Mouse (Mus musculus) bone marrow macrophage, adult 2 months (primary cell): ENCODE measurements at regions not wholly inside any gene's neighbourhood (a gene's known extent, or its start where the extent isn't known, plus 50 kb on each side); places are given as distances from the start of the nearest gene placed in this dataset.

Experiments
- CTCF ChIP-seq: IDR thresholded peaks from 2 replicates; pipeline ENCODE4 v1.5.1; 2012; ENCODE audit warnings: low read depth, mild to moderate bottlenecking, low read length, moderate library complexity
- POLR2A ChIP-seq: IDR thresholded peaks from 2 replicates; pipeline ENCODE4 v1.6.1; 2012; ENCODE audit warnings: mild to moderate bottlenecking, low read depth, low read length, borderline replicate concordance

DNA sequence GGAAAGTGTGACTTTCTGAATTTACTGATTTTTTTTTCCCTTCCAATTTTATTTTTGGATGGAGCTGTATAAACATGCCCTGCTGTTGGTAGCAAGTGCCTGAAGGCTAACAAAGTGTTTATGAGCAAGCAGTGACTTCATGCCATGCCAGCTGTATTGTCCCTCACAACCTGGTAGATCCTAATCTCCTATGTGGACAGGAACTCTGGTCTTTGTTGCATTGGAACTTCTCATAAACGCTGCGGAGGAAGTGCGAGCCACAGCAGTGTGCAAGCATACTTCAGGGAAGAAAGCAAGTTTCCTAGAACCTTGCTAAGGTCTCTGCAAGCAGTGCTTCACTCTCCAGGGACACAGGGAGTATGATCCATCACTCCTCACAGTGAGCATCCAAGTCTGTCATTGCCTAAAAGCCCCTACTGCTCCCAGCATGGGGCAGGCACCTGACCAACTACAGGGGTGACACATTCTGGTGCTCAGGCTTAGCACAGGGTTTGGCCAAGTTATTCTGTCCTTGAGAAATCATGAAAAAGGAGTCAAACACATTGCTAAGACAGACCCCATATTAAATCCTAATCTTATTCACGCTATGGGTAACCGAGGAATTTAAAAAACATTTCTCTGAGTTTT is 104.3 kb downstream of the Kcnj2 start:
- TF ChIP-seq CTCF: no peak
- TF ChIP-seq POLR2A: no peak
